Mouse (Mus musculus): ENCODE measurements at regions not wholly inside any gene's neighbourhood (a gene's known extent, or its start where the extent isn't known, plus 50 kb on each side); places are given as distances from the start of the nearest gene placed in this dataset.

DNA sequence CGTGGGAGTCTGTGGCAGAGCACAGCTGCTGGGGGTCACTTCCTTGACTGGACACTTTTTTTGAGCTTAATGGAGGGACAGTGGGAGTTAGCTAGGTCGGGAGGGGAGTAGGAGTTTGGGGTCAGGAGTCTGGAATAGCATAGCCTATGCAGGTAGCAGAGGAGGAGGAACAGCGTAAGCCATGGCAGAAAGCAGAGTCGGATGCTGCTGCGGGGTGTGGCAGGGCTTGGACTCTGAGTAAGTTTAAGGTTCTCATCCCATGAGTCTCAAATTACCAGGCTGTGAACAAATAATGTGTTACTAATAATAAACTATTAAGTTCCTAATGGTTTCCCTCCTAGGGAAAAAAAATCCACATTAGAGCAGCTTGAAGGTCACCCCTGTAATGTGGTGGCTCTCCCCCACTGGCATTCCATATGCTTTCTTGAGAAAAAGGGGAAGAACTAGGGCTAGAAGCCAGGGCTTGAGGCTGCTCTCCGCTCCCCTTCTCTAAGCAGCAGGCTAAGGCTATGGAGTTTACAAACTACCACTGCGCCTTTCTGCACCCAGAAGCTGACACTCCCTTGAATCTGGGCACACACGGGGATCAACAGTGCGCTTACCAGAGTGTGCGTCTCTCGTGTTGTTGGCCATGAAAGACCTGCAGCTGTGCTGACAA lies 213.4 kb upstream of the Pgrmc2 start:
- no peak for DNase-seq (ENCODE audit: low spot score)

DNA sequence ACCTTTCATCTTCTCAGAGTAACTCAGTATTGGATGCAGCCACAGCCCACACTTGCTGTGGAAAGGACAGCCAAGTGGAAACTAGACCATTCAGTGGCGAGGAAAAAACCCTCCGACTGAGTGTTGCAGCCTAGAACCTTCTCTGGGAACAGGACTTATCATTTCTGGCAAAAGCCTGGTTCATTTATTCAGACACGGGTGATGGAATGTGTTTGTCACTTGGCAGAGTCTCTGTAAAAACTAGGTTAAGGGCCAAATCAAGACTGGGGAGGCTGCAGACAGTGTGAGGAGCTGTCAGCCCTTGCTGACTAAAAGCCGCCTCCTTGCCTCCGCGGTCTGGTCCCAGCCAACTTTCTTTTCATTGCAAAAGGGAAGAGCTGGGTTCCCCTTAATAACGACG lies 212.3 kb upstream of the Pgrmc2 start:
- DNase-seq (ENCODE audit: low spot score) = peak; percentile 58

DNA sequence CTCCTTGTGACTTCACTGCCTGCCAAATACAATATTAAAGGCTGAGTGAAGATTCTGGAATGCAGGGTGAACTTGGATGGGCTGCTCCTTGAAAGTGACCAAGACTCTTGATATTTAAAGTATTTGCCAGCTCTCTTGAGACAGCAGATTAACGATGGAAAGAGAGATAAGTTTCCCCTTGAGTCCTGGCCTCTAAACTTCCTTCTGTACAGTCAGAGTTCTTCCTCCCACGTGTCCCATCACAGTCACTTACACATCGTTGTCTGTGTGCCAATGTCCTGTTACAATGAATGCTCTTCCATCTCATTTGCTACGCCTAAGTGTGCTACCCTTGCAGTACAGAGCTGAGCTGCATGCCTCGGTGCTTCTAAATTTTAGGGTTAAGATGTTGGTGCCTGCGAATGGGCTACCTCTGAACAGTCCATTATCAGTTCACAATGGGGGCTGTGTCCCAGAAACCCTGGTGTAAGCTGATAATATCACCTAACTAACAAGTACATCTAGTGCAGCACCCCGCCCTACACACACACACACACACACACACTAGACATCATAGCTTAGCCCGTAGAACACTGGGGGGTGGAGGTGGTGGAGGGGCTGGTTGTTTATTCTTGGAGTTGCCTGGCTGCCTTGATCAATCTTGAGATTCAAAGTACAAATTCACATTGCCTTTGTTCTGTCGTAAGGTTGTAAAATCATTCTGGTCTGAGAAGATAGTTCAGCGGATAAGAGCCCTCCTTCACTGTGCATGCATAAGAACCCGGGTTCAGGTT lies 207.9 kb upstream of the Pgrmc2 start:
- peak; percentile 11 for DNase-seq (ENCODE audit: low spot score)

DNA sequence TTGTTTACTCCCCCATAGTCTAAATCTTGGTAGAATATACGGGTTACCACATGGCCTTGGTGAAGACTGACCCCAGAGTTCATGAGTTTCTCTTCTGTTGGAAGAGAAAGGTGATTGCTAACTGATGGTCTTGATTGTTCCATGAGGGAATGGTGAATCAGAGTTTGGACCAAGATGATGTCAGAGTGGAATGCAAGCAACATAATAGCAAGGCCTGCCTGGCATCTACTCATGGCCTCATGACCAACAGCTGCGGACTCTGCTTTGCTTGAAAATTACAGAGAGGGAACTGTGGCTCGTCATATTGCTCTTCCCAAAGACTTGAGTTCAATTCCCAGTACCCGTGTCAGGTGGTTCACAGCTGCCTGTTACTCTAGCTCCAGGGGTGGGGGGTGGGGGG lies 205.9 kb upstream of the Pgrmc2 start:
- no peak for DNase-seq (ENCODE audit: low spot score)

DNA sequence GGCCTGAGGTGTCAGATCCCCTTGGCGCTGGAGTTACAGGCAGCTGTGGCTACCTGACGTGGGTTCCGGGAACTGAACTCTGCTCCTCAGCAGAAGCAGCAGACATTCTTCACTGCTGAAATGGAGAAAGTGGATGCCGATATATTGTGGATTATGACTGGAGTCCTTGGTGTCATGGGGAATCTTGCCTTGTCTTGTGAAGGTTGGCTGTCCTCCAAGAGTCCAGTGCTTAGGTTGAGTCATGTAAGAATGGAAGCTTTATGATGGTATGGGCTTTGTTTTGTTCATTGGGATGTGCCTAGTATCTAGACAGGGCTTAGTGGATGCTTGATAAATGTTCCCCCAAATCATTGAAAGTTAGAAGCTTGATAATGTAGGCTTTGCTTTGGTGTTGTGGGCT lies 205.2 kb upstream of the Pgrmc2 start:
- no peak for DNase-seq (ENCODE audit: low spot score)

DNA sequence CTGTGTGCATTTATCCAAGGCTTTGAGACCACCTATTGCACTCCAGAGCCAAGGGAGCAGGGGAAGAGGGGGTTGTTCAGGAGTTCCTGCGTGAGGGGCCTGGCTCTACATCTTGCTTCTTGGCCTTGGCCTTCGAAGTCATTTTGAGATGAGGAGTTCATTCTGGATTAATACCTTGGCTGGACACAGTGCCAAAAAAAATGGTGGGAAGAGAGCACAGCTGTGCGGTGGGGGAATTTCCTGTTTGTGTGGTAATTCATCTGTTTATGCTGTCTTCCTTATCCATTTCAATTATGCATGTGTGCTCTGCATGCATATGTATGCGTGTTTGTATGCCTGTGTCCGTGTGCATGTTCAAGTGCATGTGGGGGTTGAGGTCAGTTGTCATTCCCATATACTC lies 202.5 kb upstream of the Pgrmc2 start:
- DNase-seq (ENCODE audit: low spot score) = no peak

DNA sequence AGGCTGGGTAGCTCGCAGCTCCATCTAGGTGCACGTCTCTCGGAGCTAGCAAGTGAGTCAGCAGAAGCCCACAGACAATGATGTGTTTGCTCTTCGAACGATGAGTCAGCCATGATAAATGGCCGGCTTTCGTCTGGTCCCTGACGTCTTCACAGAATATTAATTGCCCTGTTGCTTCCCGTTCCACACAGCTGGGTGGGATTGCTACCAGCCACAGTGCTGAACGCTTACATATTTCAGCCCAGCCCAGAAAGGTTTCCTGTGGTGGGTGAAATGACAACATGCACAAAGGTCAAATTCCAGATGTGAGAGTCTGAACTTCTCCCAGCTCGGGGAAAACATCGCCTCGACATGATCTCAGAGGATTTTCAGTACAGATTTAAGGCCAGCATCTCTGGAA lies 202.1 kb upstream of the Pgrmc2 start:
- DNase-seq (ENCODE audit: low spot score) = peak; percentile 35

DNA sequence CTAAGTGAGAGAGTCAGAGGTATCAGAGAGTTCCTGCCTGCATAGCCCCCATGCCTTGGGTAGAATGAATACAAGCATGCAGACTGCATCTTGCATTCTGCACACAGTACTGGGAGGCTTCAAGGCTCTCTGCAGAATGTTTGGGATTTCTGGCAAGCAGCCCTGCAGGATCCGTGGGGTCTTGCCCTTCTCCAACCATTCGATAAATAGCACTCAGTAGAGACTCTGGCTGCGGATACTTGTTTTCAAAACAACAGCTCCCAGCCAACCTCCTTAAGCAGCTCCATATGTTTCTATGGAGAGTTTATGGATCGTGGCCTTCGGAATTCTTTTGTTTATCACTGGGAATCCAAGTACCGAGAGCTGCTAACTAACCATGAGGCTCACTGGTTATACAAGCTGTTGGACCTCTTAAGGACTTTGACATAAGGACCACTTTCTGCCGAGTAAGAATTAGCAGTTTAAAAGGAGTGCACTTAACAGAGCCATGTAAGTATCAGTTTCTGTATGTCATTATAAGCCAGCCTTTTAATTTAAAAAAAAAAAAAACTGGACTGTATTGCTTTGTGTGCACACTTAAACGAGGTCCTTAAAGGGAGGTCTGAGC lies 199.7 kb upstream of the Pgrmc2 start:
- DNase-seq (ENCODE audit: low spot score) = no peak

DNA sequence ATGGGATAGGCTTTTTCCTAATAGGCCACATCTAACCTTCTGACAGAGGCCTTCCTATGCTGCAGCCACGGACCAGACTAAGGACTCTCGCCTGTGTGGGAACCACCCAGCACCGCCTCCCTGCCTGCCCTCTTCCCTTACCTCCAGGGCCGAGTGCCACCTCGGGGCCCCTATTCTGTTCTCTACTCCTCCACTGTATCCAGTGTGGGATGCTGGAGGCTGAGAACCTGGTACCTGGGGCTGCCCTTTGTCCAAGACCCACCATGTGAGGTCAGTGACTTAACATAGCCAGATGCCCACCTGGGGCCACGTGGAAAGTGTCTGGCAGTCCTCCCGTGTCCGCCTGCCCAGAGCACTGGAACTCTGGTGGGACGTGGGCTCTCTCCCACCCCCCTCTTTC lies 193.2 kb upstream of the Pgrmc2 start:
- no peak for DNase-seq (ENCODE audit: low spot score)

DNA sequence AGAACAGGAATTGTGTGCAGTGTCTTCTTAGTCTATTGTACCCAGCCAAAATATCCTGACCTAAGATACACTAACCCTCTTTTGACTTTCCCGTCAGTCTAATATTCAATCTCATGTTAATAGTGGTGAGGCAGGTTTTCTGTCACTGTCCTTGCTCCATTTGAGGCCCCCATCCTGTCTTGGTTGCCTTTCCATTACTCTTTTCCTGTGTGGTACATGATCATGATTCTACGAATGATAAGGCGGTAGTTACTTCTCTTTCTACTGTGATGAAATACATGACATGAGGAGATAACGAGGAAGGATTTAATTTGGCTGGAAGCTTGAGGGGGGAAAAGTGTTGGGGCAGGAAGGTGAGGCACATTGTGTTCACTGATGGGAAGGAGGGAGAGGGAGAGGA lies 185.7 kb upstream of the Pgrmc2 start:
- no peak for DNase-seq (ENCODE audit: low spot score)

DNA sequence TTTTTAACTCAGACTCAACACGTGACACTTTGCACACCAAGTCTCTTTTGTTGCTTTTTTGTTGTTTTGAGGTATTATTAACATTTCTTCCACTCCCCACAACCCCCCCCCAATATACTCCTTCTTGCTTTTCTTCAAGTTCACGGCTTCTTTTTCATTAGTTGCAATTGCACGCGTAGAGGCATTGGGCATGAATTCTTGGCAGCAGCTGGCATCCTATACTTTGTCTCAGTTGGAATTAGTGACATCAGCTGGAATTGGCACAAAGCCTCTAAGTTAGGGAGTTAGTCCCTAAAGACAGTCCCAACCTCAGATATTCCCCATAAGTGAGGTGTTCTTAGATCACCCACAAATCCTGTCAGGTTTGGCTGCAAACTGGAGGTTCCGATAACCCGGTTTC lies 183.4 kb upstream of the Pgrmc2 start:
- no peak for DNase-seq (ENCODE audit: low spot score)

DNA sequence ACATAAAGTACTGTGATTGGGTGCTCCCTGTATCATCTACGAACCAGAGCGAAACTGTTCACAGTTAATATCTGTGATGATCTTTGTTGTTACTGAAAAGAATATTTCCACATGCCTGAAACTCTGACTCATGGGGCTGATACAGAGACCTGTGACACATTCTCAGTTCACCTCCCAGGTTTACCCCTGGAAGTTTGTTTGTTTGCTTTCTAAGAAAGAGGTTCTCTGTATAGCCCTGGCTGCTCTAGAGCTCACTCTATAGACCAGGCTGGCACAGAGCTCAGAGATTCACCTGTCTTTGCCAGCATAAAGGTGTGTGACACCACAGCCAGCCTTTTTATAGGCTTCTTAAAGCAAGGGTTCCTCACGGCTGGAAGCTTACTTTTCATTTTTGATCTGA lies 182.6 kb upstream of the Pgrmc2 start:
- DNase-seq (ENCODE audit: low spot score) = no peak

DNA sequence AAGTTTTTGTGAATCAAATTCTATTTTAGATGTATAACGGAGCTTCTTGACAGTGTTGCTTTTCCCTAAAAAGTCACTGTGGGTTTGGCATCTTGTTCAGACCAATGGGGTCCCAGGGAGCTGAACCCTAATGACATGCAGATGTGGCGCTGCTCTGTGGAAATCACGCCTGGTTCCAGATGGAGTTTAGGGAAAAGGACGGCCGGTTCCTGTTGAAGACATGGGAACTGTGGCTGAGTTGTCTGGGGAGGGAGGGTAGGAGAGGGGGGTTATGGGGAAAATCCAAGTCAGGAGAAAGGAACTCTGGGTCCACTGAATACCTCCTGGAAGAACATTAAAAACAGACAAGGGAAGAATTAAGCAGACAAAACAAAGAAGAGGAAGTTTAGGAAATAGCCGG lies 175.4 kb upstream of the Pgrmc2 start:
- DNase-seq (ENCODE audit: low spot score) = peak; percentile 7

DNA sequence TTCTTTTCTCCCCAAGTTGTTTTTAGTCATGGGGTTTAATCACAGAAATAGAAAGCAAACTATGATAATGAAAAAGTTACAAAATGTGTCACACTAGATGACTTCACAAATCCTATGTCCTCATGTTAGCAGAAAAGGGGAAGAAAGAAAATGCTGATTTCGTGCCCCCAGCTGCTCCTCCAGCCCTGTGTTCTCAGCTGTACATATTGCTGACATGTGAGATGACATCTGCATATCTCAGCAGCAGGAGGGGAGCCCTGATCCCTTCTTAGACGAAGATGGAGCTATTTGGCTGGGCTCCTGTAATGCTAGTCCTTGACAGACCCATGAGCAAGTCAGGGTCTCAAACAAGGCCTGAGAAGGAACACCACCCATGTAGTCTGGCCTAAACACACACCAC lies 162.1 kb upstream of the Pgrmc2 start:
- no peak for DNase-seq (ENCODE audit: low spot score)

DNA sequence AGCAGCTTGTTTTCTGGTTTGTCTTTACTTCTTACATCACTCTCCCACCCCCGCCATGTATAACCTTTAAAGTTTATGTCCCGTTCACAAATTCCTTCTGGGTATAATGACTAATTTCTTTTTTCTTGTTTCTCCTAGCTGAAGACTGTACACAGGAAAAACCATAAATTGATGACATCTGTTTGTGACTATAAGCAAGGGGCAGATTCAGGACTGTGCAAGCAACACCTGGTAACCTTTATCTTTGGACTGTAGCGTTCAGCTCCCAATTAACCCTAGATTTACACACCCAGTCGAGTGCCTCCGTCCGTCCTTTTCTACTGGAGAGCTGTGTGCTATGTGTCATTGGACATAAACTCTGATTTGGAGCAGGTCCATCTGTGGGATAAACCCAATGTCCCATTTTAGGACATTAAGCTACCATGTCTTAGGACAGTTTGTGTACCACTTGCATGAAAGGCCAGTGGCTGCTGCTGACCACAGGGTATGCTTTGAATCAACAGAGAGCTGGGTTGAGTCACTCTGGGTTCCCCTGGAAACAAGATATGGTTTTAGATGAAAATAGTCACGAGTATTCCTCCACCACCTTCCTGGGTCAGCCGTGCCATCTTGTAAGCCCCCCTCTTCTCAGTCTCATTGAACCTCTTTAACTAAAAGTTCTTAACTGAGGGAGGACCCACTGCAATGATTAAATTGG lies 159.2 kb upstream of the Pgrmc2 start:
- no peak for DNase-seq (ENCODE audit: low spot score)

DNA sequence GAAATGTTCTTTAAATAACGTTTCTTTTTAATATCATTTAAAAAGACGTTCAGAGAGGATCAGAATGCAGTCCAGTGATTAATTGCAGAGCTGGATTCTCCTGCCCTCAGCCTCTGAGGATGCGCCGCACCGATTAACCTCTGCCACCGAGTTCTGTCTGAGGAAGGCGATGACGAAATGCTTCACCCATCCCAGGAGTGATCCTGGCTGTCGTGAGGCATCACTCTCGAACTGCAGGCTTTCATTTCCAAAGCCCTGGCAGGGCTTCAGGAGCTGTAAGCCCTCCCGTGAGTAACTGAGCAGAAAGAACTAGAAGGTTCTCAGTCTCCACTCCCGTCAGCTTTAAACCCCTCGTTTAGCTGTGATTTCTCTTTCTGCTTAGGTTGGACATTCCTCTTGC lies 157.0 kb upstream of the Pgrmc2 start:
- no peak for DNase-seq (ENCODE audit: low spot score)

DNA sequence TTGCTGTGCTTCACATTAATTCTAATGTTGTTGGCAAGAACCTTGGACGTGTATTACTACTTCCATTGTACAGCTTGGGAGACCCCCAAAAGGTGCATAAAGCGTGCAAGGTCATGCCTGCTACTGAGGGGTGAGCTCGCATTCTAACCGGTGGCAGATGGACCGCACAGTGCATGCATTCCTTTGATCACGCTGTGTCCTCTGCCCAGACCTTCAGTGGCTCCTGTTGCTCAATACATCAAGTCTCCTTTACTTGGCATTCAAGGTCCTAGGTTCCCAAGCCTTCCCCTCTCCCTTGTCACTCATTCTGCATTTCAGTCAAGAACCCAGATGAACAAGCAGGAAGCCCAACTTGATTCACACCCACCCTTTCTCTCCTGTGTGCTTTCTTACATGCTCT lies 156.4 kb upstream of the Pgrmc2 start:
- no peak for DNase-seq (ENCODE audit: low spot score)

DNA sequence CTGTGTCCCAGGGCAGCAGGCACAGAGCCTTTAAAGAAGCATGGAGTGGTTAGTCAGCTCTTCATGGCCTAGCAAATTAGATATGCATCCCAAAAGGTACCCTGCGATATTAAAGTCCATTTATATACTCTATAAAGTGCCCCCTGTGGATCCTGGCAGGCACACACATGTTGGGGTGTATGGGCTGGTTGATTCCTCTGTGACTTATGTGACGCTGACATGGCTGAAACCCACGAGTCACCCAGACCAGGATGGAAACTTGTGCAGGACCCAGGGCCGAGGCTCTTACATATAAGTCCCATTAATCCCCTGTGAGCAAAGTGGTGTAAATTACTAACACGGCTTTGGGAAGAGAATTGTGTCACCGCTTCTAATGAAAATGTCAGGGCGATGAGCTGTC lies 155.2 kb upstream of the Pgrmc2 start:
- DNase-seq (ENCODE audit: low spot score) = no peak

DNA sequence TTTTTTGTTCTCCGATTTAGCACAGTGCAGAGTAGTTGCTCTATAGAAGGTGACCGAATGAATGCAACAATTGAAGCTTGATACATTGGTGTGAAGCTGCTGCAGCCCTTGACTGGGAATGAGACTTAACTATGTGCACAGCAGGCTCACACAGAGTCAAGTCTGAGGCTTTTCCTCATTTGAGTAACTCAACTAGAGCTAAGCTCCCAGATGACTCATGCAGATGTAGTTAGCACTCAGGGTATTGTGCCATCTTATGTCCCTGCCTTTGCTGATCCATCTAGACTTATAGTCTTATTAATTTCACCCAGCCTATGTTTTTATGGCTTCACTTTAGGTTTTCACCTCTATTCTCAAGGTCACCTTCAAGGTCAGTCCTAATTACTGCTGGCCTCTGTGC lies 152.8 kb upstream of the Pgrmc2 start:
- DNase-seq (ENCODE audit: low spot score) = no peak

DNA sequence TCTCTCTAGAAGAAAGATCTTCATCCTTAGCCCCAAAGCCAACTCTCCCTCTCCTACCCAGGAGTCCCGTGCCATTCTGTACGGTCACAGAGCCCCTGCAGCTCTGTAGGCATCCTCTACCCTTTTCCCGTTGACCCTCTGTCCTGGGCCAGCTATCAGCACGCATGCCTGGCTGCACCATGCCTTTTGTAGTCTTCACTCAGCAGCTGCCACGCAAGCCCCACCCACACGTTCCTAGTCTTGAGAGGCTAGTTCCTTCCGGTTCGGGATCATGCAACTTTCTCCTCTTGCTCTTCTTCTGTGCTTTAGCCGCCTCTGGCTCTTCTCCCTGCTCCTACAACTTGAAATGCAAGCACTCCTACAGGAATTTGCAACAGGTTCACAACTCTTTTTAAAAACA lies 152.1 kb upstream of the Pgrmc2 start:
- peak; percentile 5 for DNase-seq (ENCODE audit: low spot score)

DNA sequence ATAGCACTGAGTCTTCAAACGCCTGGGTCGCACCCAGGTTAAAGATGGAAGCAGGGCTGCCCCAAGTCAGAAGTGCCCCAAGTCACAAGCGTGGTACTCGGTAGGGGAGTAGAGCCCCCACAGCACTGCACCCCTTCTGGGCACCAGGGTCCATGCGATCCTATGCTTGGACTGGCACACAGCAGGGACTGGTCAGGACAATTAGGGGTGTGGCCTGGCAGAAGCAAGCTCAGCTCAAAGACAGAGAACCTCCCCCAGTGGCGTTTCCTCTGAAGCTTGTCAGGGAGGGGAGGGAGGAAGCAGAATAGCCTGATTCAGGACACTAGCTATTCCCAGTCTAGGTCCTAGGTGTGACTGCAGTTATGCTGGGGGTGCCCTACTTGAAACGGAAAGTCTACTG lies 151.3 kb upstream of the Pgrmc2 start:
- DNase-seq (ENCODE audit: low spot score) = no peak

DNA sequence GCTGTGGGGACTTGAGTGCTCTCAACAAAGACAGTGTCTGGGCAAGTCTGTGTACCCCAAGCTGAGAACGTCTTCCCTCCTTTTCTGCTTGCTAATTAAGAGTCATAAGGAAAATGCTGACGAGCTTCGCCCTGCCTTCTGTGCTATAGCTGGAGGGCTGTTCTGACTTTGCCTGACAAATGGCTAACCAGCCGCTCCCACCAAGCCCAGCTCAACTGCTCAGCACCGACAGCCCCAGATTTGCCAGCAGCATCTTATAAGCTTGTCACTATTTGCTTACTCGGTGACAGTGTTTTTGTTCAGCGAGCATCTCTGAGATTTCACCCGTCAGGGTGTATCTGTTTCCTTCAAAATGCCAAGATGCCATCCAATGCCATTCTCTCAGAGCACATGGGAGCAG lies 150.6 kb upstream of the Pgrmc2 start:
- no peak for DNase-seq (ENCODE audit: low spot score)

DNA sequence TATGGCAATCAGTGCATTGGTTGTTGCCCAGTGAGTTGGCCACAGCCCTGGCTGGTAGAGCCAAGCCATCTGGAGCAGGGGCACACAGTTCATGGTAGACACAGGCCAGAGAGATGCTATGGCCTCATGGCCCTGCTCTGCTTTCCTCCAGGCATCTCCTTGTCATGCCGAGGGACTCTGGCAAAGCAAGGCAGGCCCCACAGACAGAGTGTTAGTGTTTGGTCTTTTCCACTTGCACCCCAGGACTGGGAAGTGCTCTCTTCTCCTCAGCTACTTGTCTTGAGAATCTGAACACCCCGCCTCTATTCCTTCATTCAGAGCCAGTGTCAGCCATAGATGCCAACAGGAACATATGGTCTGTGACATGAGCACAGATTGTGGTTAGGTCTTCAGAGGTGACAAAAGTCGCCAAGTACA lies 148.1 kb upstream of the Pgrmc2 start:
- no peak for DNase-seq (ENCODE audit: low spot score)

Measured in lung, postnatal 25 days (tissue).